Mouse (Mus musculus): ENCODE measurements around the gene Trem3. TPM values are rescaled to one million over a fixed set of nuclear protein-coding genes. Genes with fewer than 3 reads are reported as not detected.

Trem3 gene
- polyA plus RNA-seq (2014; fragmentation: Nextera tagmentation; extraction: Ambion mirVana), result 0.19 and 0.30 TPM in 2 replicates

- DNase-seq (ENCODE audit: low spot score) (no peak), ATAC-seq (replicated peaks; ENCODE audit: low FRiP score, low TSS enrichment, low read depth) (no peak)
- H3K9me3 ChIP-seq (ENCODE audit: control insufficient read depth, low read length), result no peaks in the 10 kb centered on the region
- H3K4me3 ChIP-seq (ENCODE audit: low read depth, low read length), result no peak within 1 kb of the TSS
- no peak within 1 kb of the TSS for H3K4me2 ChIP-seq (ENCODE audit: low read length)
- H3K36me3 ChIP-seq (ENCODE audit: control insufficient read depth, insufficient read depth, low read length), result no peaks in the 10 kb centered on the region
- no peaks in the 10 kb centered on the region for H3K4me1 ChIP-seq (replicated peaks; ENCODE audit: control insufficient read depth, insufficient read depth, low read length)
- H3K27me3 ChIP-seq (replicated peaks; ENCODE audit: control insufficient read depth, insufficient read depth, low read length), result no peaks in the 10 kb centered on the region
- no peak within 1 kb of the TSS for H3K9ac ChIP-seq (ENCODE audit: low read length)
- no peak within 1 kb of the TSS for H3K27ac ChIP-seq (ENCODE audit: low read depth)
- 77% methylated on average over 11 of the region's 11 CpGs for whole genome bisulfite sequencing
Measured at GRCm38 (mm10) chr17:48247221-48247928, at the start of gene Trem3. Trem3 (plus strand) TSS chr17:48247777.

- H3K36me3 ChIP-seq (ENCODE audit: control insufficient read depth, insufficient read depth, low read length), result no peaks in the 10 kb centered on the region
- no peak for ATAC-seq (replicated peaks; ENCODE audit: low FRiP score, low TSS enrichment, low read depth)
- WGBS, result 94% methylated on average over 12 of the region's 12 CpGs
- DNase-seq (ENCODE audit: low spot score), result no peak
- H3K27ac ChIP-seq (ENCODE audit: low read depth), result no peak overlapping the region
- no peaks in the 10 kb centered on the region for H3K27me3 ChIP-seq (replicated peaks; ENCODE audit: control insufficient read depth, insufficient read depth, low read length)
- no peaks in the 10 kb centered on the region for H3K4me1 ChIP-seq (replicated peaks; ENCODE audit: control insufficient read depth, insufficient read depth, low read length)
- H3K4me2 ChIP-seq (ENCODE audit: low read length), result no peak overlapping the region
- peaks cover 8% of the 10 kb centered on the region; the same call in 1 of the 2 replicates for H3K9me3 ChIP-seq (ENCODE audit: control insufficient read depth, low read length)
- no peak overlapping the region for H3K9ac ChIP-seq (ENCODE audit: low read length)
- H3K4me3 ChIP-seq (ENCODE audit: low read depth, low read length), result no peak overlapping the region
Measured at GRCm38 (mm10) chr17:48203086-48203485, 44.5 kb upstream of the Trem3 start.

- Histone ChIP-seq H3K4me2 (ENCODE audit: low read length) (no peak overlapping the region), H3K36me3 (ENCODE audit: control insufficient read depth, insufficient read depth, low read length) (no peaks in the 10 kb centered on the region), H3K4me1 (replicated peaks; ENCODE audit: control insufficient read depth, insufficient read depth, low read length) (no peaks in the 10 kb centered on the region), H3K27ac (ENCODE audit: low read depth) (no peak overlapping the region), H3K9ac (ENCODE audit: low read length) (no peak overlapping the region), H3K9me3 (ENCODE audit: control insufficient read depth, low read length) (no peaks in the 10 kb centered on the region), H3K4me3 (ENCODE audit: low read depth, low read length) (no peak overlapping the region), H3K27me3 (replicated peaks; ENCODE audit: control insufficient read depth, insufficient read depth, low read length) (no peaks in the 10 kb centered on the region)
- DNase-seq (ENCODE audit: low spot score) (no peak), ATAC-seq (replicated peaks; ENCODE audit: low FRiP score, low TSS enrichment, low read depth) (no peak)
- WGBS, result 94% methylated on average over 12 of the region's 12 CpGs
Measured at GRCm38 (mm10) chr17:48212596-48212995, 35.0 kb upstream of the Trem3 start.

DNA sequence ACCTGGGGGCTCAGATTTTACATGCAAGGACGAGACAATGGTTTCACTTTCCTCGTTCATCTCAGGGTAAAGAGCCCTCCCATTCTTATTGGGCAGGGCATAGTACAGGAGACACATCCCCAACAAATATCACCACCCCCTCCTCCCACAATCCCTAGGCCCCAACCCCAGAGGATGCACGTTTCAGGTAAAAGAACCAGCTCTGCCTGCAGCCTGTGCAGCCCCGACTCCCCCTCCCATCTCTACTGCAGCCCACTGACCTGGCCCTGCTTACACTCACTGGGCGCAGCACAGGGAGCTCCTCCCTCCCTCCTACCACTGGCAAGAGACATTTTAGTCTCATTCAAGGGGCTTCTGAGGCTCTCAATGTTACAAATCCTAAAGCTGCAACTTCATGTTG, 34.1 kb upstream of the Trem3 start:
- H3K4me3 ChIP-seq (ENCODE audit: low read depth, low read length), result no peak overlapping the region

DNA sequence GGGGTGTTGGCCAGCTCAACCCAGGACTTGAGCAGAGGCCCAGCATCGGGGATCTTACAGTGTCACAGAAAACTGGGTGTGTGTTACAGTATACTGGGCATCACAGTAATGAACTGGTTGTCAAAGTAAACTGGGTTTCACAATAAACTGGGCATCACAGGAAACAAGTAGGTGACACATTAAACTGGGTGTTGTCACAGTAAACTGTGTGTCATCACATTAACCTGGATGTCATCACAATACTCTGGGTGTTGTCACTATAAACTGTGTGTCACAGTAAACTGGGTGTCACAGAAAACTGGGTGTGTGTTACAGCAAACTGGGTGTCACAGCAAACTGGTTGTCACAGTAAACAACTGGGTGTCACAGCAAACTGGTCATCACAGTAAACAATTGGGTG, 32.1 kb upstream of the Trem3 start:
- WGBS, result 84% methylated on average over 1 of the region's 1 CpGs
- Histone ChIP-seq H3K4me2 (ENCODE audit: low read length) (no peak overlapping the region), H3K36me3 (ENCODE audit: control insufficient read depth, insufficient read depth, low read length) (no peaks in the 10 kb centered on the region), H3K9me3 (ENCODE audit: control insufficient read depth, low read length) (no peaks in the 10 kb centered on the region), H3K27ac (ENCODE audit: low read depth) (no peak overlapping the region), H3K4me3 (ENCODE audit: low read depth, low read length) (no peak overlapping the region), H3K4me1 (replicated peaks; ENCODE audit: control insufficient read depth, insufficient read depth, low read length) (no peaks in the 10 kb centered on the region), H3K27me3 (replicated peaks; ENCODE audit: control insufficient read depth, insufficient read depth, low read length) (no peaks in the 10 kb centered on the region), H3K9ac (ENCODE audit: low read length) (no peak overlapping the region)
- ATAC-seq (replicated peaks; ENCODE audit: low FRiP score, low TSS enrichment, low read depth), result no peak
- no peak for DNase-seq (ENCODE audit: low spot score)

More for the DNA sequence above, 34.1 kb upstream of the Trem3 start:
- no peaks in the 10 kb centered on the region for H3K36me3 ChIP-seq (ENCODE audit: control insufficient read depth, insufficient read depth, low read length)
- H3K27me3 ChIP-seq (replicated peaks; ENCODE audit: control insufficient read depth, insufficient read depth, low read length), result no peaks in the 10 kb centered on the region
- no peak overlapping the region for H3K4me2 ChIP-seq (ENCODE audit: low read length)
- ATAC-seq (replicated peaks; ENCODE audit: low FRiP score, low TSS enrichment, low read depth) (no peak), DNase-seq (ENCODE audit: low spot score) (no peak)
- WGBS, result 73% methylated on average over 5 of the region's 5 CpGs
- no peaks in the 10 kb centered on the region for H3K4me1 ChIP-seq (replicated peaks; ENCODE audit: control insufficient read depth, insufficient read depth, low read length)
- H3K9me3 ChIP-seq (ENCODE audit: control insufficient read depth, low read length), result no peaks in the 10 kb centered on the region
- no peak overlapping the region for H3K9ac ChIP-seq (ENCODE audit: low read length)
- H3K27ac ChIP-seq (ENCODE audit: low read depth), result no peak overlapping the region

- Histone ChIP-seq H3K4me1 (replicated peaks; ENCODE audit: control insufficient read depth, insufficient read depth, low read length) (no peaks in the 10 kb centered on the region; the same call in 1 of the 2 replicates), H3K36me3 (ENCODE audit: control insufficient read depth, insufficient read depth, low read length) (no peaks in the 10 kb centered on the region), H3K4me3 (ENCODE audit: low read depth, low read length) (no peak overlapping the region), H3K27ac (ENCODE audit: low read depth) (no peak overlapping the region), H3K27me3 (replicated peaks; ENCODE audit: control insufficient read depth, insufficient read depth, low read length) (no peaks in the 10 kb centered on the region), H3K9ac (ENCODE audit: low read length) (no peak overlapping the region), H3K9me3 (ENCODE audit: control insufficient read depth, low read length) (no peaks in the 10 kb centered on the region), H3K4me2 (ENCODE audit: low read length) (no peak overlapping the region)
- ATAC-seq (replicated peaks; ENCODE audit: low FRiP score, low TSS enrichment, low read depth) (no peak), DNase-seq (ENCODE audit: low spot score) (no peak)
- 84% methylated on average over 7 of the region's 7 CpGs for WGBS
Measured at GRCm38 (mm10) chr17:48230680-48231079, 16.9 kb upstream of the Trem3 start.

DNA sequence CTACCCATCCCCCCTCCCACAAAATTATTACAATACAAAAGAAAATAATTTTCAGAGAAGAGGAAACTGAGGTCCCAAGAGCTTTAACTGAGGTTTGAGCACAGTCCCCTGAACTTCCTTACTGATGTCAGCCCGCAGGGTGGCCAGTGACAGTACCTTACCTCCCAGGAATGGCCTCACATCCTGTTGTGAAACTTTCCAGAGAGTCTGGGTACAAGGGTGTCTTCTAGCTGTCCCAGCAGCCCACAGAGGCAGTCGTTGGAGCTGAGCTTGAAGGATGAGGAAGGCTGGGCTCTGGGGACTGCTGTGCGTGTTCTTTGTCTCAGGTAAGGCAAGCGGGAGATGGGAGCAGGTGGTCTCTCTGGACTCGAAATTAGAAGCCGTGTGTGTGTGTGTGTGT, 15.1 kb upstream of the Trem3 start, which contains the start of gene Trem1:
Gene Trem1, plus strand, starts transcription at position 251 of the 400 bp plus-strand sequence.
- WGBS, result 72% methylated on average over 6 of the region's 6 CpGs
- Histone ChIP-seq H3K4me3 (ENCODE audit: low read depth, low read length) (no peak within 1 kb of the TSS), H3K4me1 (replicated peaks; ENCODE audit: control insufficient read depth, insufficient read depth, low read length) (no peaks in the 10 kb centered on the region; the same call in 1 of the 2 replicates), H3K27ac (ENCODE audit: low read depth) (no peak within 1 kb of the TSS), H3K4me2 (ENCODE audit: low read length) (no peak within 1 kb of the TSS), H3K9ac (ENCODE audit: low read length) (no peak within 1 kb of the TSS), H3K36me3 (ENCODE audit: control insufficient read depth, insufficient read depth, low read length) (no peaks in the 10 kb centered on the region), H3K9me3 (ENCODE audit: control insufficient read depth, low read length) (no peaks in the 10 kb centered on the region), H3K27me3 (replicated peaks; ENCODE audit: control insufficient read depth, insufficient read depth, low read length) (no peaks in the 10 kb centered on the region)
- ATAC-seq (replicated peaks; ENCODE audit: low FRiP score, low TSS enrichment, low read depth), result no peak
- DNase-seq (ENCODE audit: low spot score), result no peak

DNA sequence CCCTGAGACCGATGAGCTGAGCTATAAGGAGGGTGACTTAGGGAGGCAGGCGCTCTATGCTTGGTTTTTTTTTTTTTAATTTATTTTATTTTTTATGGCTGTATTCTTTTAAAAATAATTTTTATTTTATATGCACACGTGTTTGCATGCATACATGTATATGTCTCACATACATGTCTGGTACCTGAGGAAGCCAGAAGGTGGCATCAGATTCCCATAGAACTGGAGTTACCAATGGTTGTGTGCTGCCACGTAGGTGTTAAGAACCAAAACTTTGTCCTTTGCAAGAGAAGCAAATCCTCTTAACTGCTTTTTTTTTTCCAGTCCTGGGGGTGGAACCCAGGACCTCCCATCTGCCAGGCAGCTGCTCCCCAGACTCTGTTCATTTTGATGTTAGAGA, 13.8 kb upstream of the Trem3 start:
- no peaks in the 10 kb centered on the region for H3K36me3 ChIP-seq (ENCODE audit: control insufficient read depth, insufficient read depth, low read length)
- no peaks in the 10 kb centered on the region; the same call in 1 of the 2 replicates for H3K4me1 ChIP-seq (replicated peaks; ENCODE audit: control insufficient read depth, insufficient read depth, low read length)
- 92% methylated on average over 4 of the region's 4 CpGs for WGBS
- no peak overlapping the region for H3K4me3 ChIP-seq (ENCODE audit: low read depth, low read length)
- ATAC-seq (replicated peaks; ENCODE audit: low FRiP score, low TSS enrichment, low read depth) (no peak), DNase-seq (ENCODE audit: low spot score) (no peak)
- no peak overlapping the region for H3K4me2 ChIP-seq (ENCODE audit: low read length)
- no peak overlapping the region for H3K27ac ChIP-seq (ENCODE audit: low read depth)
- H3K27me3 ChIP-seq (replicated peaks; ENCODE audit: control insufficient read depth, insufficient read depth, low read length), result no peaks in the 10 kb centered on the region
- H3K9me3 ChIP-seq (ENCODE audit: control insufficient read depth, low read length), result no peaks in the 10 kb centered on the region
- no peak overlapping the region for H3K9ac ChIP-seq (ENCODE audit: low read length)

- no peaks in the 10 kb centered on the region for H3K27me3 ChIP-seq (replicated peaks; ENCODE audit: control insufficient read depth, insufficient read depth, low read length)
- 73% methylated on average over 5 of the region's 5 CpGs for WGBS
- no peak overlapping the region for H3K4me3 ChIP-seq (ENCODE audit: low read depth, low read length)
Measured at GRCm38 (mm10) chr17:48234550-48234949, 13.0 kb upstream of the Trem3 start.

More at GRCm38 (mm10) chr17:48234550-48234949, 13.0 kb upstream of the Trem3 start:
- Histone ChIP-seq H3K27ac (ENCODE audit: low read depth) (no peak overlapping the region), H3K36me3 (ENCODE audit: control insufficient read depth, insufficient read depth, low read length) (no peaks in the 10 kb centered on the region), H3K4me1 (replicated peaks; ENCODE audit: control insufficient read depth, insufficient read depth, low read length) (no peaks in the 10 kb centered on the region; the same call in 1 of the 2 replicates), H3K9me3 (ENCODE audit: control insufficient read depth, low read length) (no peaks in the 10 kb centered on the region), H3K4me2 (ENCODE audit: low read length) (no peak overlapping the region), H3K9ac (ENCODE audit: low read length) (no peak overlapping the region)
- ATAC-seq (replicated peaks; ENCODE audit: low FRiP score, low TSS enrichment, low read depth) (no peak), DNase-seq (ENCODE audit: low spot score) (no peak)
